Mouse (Mus musculus): Measurements from ENCODE around the gene Pou2f3. TPM values are rescaled to one million over a fixed set of nuclear protein-coding genes. Genes with fewer than 3 reads are reported as not detected.
A peak's percentile ranks its signal among the peaks of the same experiment; 100 is the strongest.

The Pou2f3 gene
- polyA plus RNA-seq, 1 experiment from 2014 or later, result not detected

DNA sequence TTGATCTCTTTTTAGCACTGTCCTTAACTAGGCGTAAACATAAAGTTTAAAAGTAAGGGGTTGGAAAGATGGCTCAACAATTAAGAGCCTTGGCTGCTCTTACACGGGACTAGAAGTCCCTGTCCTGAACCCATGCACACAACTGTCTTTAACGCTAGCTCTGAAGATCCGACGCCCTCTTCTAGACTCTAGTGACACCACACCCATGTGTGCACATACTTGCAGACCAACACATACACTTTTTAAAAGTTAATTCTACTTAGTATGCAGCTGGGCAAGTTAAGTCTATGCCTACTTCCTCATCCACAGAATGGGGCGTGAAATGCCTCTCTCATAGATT lies 93.2 kb downstream of the Pou2f3 start:
- no peaks in the 10 kb centered on the region for H3K9me3 ChIP-seq
- peak overlapping the region; percentile 84; the same call in 1 of the 2 replicates for H3K4me2 ChIP-seq
- 0 out of 2 replicates have a peak overlapping the region, but pooled peaks have one; percentile 87 for H3K9ac ChIP-seq
- H3K4me3 ChIP-seq (replicated peaks), result no peak overlapping the region
- H3K36me3 ChIP-seq (replicated peaks), result no peaks in the 10 kb centered on the region
- 86% methylated on average over 6 of the region's 6 CpGs for WGBS
- 0 out of 2 replicates have a peak, but pooled peaks have one; percentile 9 for ATAC-seq (ENCODE audit: low FRiP score)
- peaks cover 8% of the 10 kb centered on the region for H3K4me1 ChIP-seq
- H3K27me3 ChIP-seq, result no peaks in the 10 kb centered on the region
- no peak overlapping the region for H3K27ac ChIP-seq

DNA sequence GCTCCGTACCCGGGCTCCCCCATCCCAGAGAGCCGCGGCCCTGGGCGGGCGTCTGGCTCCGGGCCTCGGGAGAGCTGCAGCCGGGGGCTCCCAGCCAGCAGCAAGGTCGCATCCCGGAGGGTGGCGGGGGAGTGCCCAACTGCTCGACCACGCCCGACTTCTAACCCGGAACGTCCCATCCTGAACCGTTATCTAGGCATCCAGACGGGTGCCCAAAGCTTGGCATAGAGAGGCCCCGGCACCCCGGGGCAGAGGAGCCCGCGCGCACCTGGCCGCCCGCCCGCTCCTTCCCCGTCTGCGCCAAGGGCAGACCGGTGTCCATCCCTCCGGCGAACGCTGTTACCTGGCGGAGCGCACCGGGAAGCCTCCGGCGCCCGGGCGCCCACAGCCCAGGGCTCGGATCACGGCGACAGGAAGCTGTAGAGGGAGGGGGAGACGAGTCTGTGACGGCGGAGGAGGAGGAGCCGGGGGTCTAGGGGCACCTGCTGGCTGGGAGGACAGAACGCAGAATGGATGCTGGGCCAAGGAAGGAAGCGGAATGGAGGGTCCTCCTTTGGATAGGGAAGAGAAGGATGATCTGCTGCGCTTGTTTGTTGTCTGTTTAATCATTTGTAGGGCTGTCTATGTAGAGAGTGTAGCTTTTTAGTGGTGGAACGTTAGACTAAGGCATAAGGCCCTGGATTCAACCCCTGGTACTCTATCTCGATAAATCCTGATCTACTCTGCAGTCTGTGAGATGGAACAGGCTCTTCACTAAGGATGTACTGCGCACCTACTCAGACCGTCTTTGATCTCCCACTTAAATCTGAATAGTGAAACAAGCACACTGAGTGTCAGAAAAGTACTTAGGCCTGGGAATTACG lies 93.8 kb downstream of the Pou2f3 start, which contains the start of gene Tmem136:
TSS of gene Tmem136 (minus strand) at position 437 of the 863 bp plus-strand sequence.
- ATAC-seq (ENCODE audit: low FRiP score), result peak; percentile 96
- Histone ChIP-seq H3K4me3 (replicated peaks) (peak within 1 kb of the TSS; percentile 90), H3K27me3 (no peaks in the 10 kb centered on the region), H3K9ac (peak within 1 kb of the TSS; percentile 87), H3K27ac (no peak within 1 kb of the TSS), H3K4me1 (peaks cover 8% of the 10 kb centered on the region), H3K36me3 (replicated peaks) (peaks cover 6% of the 10 kb centered on the region), H3K4me2 (peak within 1 kb of the TSS; percentile 84), H3K9me3 (no peaks in the 10 kb centered on the region)
- 3% methylated on average over 55 of the region's 55 CpGs for WGBS

DNA sequence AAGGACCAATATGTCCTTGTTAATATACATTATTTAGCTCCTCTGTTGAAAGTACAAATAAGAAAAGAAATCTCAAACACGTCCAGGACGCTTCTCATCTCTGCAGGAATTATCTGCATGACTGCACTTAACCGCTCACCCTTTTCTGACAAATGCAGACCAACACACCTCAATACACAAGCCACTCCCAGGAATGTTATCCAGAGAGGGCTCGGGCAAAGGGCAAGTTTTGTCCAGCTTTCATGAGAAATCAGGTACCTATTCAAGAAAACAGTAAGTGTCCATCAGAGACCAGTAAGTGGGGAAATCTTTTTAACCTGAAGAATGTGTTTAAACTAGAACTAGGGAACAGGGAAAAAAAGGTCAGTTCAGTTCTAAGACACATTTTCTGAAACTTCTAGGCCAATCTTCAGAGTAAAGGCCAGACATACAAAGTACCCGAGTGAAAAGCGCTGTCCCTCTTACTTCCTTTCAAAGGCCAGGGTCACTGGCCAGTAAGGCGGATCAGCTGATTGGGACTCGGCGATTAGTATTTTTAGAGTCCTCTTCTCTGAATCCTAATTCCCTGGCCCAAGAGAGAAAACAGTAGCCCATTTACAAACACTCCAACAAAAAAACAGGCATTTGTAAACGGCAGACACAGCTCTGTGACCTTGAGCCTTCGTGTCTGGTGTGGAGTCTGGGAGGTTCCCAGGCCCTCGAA lies 94.6 kb downstream of the Pou2f3 start:
- peak overlapping the region; percentile 87 for H3K9ac ChIP-seq
- H3K27me3 ChIP-seq, result no peaks in the 10 kb centered on the region
- WGBS, result 7% methylated on average over 12 of the region's 12 CpGs
- H3K4me1 ChIP-seq, result peaks cover 8% of the 10 kb centered on the region
- peak overlapping the region; percentile 84 for H3K4me2 ChIP-seq
- peaks cover 14% of the 10 kb centered on the region for H3K36me3 ChIP-seq (replicated peaks)
- H3K4me3 ChIP-seq (replicated peaks), result peak overlapping the region; percentile 90
- no peak for ATAC-seq (ENCODE audit: low FRiP score)
- H3K27ac ChIP-seq, result no peak overlapping the region
- H3K9me3 ChIP-seq, result no peaks in the 10 kb centered on the region

DNA sequence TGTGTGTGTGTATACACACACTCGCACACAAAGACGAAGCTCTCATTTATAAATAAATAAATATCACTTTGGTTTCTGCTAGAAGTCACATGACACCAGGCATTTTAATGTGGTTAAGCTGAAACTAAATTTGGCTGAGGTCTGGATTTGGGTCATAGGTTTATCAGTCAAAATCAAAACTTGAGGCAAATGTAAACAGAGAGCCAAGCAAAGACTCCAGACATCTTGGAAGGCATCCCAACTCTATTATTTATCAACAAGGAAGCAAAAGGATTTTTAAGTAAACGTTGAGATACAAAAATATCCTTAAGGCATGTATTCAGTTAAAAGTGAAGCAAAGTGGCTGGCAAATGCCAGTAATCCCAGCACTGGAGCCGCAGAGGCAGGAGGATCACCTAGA lies 95.3 kb downstream of the Pou2f3 start:
- H3K36me3 ChIP-seq (replicated peaks), result peaks cover 21% of the 10 kb centered on the region
- no peak overlapping the region for H3K4me2 ChIP-seq
- no peak overlapping the region for H3K9ac ChIP-seq
- H3K4me1 ChIP-seq, result peaks cover 8% of the 10 kb centered on the region
- H3K4me3 ChIP-seq (replicated peaks), result no peak overlapping the region
- no peaks in the 10 kb centered on the region for H3K27me3 ChIP-seq
- no peak overlapping the region for H3K27ac ChIP-seq
- H3K9me3 ChIP-seq, result no peaks in the 10 kb centered on the region
- 97% methylated on average over 4 of the region's 4 CpGs for WGBS
- ATAC-seq (ENCODE audit: low FRiP score), result no peak

DNA sequence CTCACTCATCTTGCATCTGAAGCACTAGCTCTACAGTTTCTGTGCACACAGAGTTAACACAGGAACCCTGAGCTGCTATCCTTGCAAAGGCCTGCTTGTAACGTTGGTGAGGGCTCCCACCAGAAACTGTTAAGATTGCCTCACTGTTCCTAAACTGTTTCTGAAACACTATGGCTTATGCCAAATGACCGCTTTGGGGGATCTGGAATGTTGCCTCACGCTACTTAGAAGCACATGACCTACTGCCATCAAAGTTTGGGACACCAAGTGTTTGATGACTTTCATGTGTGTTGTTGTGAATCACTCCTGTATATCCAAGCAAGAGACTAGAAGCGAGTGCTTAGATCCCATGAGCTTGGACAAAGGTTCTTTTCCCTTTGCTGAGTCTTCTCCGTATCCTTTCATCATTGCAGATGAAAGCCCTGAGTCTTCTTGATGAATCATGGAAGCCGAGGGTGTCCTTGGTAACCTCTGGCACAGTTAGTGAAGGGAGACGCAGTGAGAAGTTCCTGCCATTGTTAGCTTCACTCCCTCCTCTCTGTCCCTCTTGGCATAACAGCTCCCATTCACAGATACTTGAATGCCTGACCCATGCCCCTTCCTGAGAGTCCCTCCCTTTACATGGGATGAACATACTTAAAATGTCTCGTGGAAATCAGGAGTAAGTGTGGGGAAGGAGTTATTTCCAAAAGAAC lies 99.7 kb downstream of the Pou2f3 start:
- no peaks in the 10 kb centered on the region for H3K9me3 ChIP-seq
- peaks cover 10% of the 10 kb centered on the region for H3K4me1 ChIP-seq
- peaks cover 21% of the 10 kb centered on the region for H3K36me3 ChIP-seq (replicated peaks)
- H3K4me3 ChIP-seq (replicated peaks), result no peak overlapping the region
- WGBS, result 88% methylated on average over 8 of the region's 8 CpGs
- H3K9ac ChIP-seq, result no peak overlapping the region
- H3K27me3 ChIP-seq, result no peaks in the 10 kb centered on the region
- H3K27ac ChIP-seq, result no peak overlapping the region
- H3K4me2 ChIP-seq, result no peak overlapping the region
- ATAC-seq (ENCODE audit: low FRiP score), result no peak

DNA sequence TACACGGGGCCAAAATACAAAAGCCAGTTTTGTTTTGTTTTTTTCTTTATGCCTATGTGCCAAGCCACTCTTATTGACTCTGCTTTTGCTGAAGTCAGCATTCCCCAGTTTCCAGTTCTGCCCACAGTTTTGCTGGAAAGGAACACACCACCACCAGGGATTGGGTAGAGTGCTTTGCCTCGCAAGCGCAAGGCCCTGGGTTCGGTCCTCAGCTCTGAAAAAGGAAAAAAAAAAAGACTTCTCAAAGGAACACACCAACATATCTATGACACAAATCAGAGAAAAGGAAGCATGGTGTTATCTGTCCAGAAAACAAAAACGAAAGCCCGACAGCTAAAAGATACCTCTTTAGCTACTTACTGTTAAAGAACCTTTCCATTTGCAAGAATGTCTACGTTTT lies 101.0 kb downstream of the Pou2f3 start:
- Histone ChIP-seq H3K4me1 (peaks cover 12% of the 10 kb centered on the region), H3K9me3 (no peaks in the 10 kb centered on the region), H3K4me3 (replicated peaks) (no peak overlapping the region), H3K27ac (no peak overlapping the region), H3K9ac (no peak overlapping the region), H3K4me2 (no peak overlapping the region), H3K36me3 (replicated peaks) (peaks cover 21% of the 10 kb centered on the region), H3K27me3 (no peaks in the 10 kb centered on the region)
- no peak for ATAC-seq (ENCODE audit: low FRiP score)
- 87% methylated on average over 7 of the region's 7 CpGs for WGBS

DNA sequence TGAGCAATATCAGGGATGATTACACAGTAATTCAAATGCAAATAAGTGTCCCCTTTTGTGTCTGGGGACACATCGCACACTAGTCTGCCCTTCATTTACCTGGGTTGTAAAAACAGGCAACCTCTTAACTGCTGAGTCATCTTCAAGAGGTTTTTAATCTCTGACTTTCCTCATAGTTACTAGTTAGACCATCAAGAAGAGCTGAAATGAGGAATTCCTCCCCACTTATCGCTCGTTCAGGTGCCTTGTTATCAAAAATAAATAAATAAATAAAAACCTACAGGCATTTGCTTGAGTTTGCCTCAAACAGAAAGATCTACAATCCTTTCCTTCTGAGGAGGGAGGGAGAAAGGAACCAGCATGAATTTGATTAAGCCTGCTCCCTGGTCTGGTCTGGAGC lies 101.4 kb downstream of the Pou2f3 start:
- 88% methylated on average over 3 of the region's 3 CpGs for WGBS
- H3K27ac ChIP-seq, result no peak overlapping the region
- ATAC-seq (ENCODE audit: low FRiP score), result no peak
- H3K36me3 ChIP-seq (replicated peaks), result peaks cover 21% of the 10 kb centered on the region
- no peak overlapping the region for H3K4me3 ChIP-seq (replicated peaks)
- no peaks in the 10 kb centered on the region for H3K9me3 ChIP-seq
- no peak overlapping the region for H3K9ac ChIP-seq
- no peak overlapping the region for H3K4me2 ChIP-seq
- no peaks in the 10 kb centered on the region for H3K27me3 ChIP-seq
- peaks cover 15% of the 10 kb centered on the region for H3K4me1 ChIP-seq

DNA sequence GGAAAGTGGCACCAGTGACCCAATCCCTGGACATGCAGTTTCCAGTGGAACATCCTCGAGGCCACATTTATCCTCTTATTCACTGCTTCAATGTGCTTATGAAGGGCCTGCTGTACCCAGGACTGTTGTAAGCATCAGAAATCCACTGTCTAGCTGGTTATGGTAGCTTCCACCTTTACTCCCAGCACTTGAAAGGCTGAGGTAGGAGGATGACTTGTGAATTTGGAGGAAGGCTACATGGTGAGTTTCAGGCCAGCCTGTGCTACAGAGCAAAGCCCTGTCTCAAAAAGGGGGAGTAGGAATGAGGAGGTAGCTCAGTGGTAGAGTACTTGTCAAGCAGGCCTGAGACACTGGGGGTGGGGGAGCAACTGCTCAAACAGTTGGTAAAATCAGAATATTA lies 102.1 kb downstream of the Pou2f3 start:
- no peak overlapping the region for H3K9ac ChIP-seq

DNA sequence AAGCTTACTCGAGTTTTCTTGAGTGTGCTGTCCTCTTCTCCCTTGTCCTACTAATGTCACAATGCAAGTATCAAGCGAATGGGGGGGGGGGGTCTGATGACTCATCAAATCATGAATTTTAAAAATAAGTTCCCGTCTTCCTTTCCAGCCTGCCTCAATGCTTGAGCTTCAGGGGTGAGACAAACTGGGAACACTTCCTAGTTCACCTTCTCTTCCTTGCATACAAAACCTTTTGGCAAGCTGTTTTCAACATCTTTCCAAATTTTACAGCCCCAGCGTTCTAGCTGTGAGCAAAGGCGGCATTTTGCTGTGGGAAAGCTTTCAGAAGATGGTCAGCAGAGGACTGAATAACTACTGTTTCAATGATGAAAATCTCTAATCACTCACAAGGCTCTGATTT lies 102.6 kb downstream of the Pou2f3 start:
- H3K27me3 ChIP-seq, result no peaks in the 10 kb centered on the region
- no peak overlapping the region for H3K27ac ChIP-seq
- WGBS, result 71% methylated on average over 5 of the region's 5 CpGs
- H3K9me3 ChIP-seq, result no peaks in the 10 kb centered on the region
- ATAC-seq (ENCODE audit: low FRiP score), result no peak
- peaks cover 21% of the 10 kb centered on the region for H3K36me3 ChIP-seq (replicated peaks)
- H3K4me3 ChIP-seq (replicated peaks), result no peak overlapping the region
- peaks cover 26% of the 10 kb centered on the region for H3K4me1 ChIP-seq
- no peak overlapping the region for H3K9ac ChIP-seq
- no peak overlapping the region for H3K4me2 ChIP-seq

More for the DNA sequence above, 102.1 kb downstream of the Pou2f3 start:
- H3K9me3 ChIP-seq, result no peaks in the 10 kb centered on the region
- peaks cover 21% of the 10 kb centered on the region for H3K36me3 ChIP-seq (replicated peaks)
- no peak overlapping the region for H3K27ac ChIP-seq
- WGBS, result 68% methylated on average over 1 of the region's 1 CpGs
- no peaks in the 10 kb centered on the region for H3K27me3 ChIP-seq
- H3K4me1 ChIP-seq, result peaks cover 21% of the 10 kb centered on the region
- no peak overlapping the region for H3K4me2 ChIP-seq
- no peak for ATAC-seq (ENCODE audit: low FRiP score)
- no peak overlapping the region for H3K4me3 ChIP-seq (replicated peaks)

DNA sequence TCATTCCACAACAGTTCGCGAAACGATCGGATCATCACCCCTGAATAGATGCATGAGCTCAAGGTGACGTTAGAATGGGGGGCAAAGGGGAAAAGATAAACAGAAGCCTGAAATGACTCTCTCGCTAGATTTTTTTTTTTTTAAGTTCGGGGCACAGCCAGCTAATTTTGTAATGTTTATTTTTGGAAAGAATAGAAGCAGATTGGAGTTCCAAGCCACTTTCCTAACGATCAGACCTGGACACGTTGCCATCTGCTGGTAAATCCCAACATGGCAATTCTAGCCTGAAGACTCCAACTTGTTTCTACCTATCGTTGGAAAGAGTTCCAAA lies 103.0 kb downstream of the Pou2f3 start, which contains the start of gene Arhgef12:
TSS of gene Arhgef12 (minus strand) at position 53 of the 331 bp plus-strand sequence.
- peak within 1 kb of the TSS; percentile 91 for H3K27ac ChIP-seq
- 37% methylated on average over 10 of the region's 10 CpGs for WGBS

DNA sequence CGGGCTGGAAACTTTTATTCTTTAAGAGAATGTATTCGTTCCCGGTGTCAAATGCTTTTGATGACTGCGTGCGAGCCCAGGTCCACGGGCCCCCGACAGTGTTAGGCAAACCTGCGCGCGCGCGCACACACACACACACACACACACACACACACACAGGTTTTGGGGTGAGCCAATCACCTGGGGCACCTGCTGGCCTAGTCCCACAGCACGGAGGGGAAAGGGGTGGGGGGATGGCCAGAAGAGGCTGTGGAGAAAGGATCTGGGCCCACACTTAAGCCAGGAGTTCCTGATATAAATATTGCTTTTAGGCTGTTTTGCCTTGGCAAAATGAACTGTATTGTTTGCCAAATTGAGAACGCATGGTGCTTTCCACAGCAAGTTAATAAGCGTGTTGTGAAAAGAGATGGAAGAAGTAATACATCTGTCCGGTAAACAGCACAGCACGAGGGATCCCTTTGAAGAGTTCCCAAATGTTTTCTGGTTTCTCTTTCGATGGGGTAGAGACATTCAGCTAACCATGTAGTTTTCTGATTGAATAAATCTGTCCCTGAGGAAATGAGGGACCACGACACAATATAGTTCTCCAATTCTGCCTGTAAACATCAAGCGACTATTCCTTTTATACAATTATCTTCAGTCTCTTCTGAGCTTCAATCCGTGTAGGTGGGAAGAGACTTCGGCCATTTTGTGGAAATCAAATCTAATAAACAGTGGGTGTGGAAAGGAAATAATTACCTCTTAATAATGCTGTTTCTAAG lies 103.6 kb downstream of the Pou2f3 start:
- peaks cover 35% of the 10 kb centered on the region for H3K4me1 ChIP-seq
- H3K27ac ChIP-seq, result peak overlapping the region; percentile 91
- ATAC-seq (ENCODE audit: low FRiP score), result peak; percentile 42
- H3K9ac ChIP-seq, result peak overlapping the region; percentile 86
- H3K4me3 ChIP-seq (replicated peaks), result peak overlapping the region; percentile 91
- peak overlapping the region; percentile 83 for H3K4me2 ChIP-seq
- no peaks in the 10 kb centered on the region for H3K9me3 ChIP-seq
- peaks cover 17% of the 10 kb centered on the region for H3K36me3 ChIP-seq (replicated peaks)
- no peaks in the 10 kb centered on the region for H3K27me3 ChIP-seq
- 24% methylated on average over 22 of the region's 22 CpGs for WGBS

More for the DNA sequence above, 103.0 kb downstream of the Pou2f3 start, which contains the start of gene Arhgef12:
- peaks cover 30% of the 10 kb centered on the region for H3K4me1 ChIP-seq
- peaks cover 21% of the 10 kb centered on the region for H3K36me3 ChIP-seq (replicated peaks)
- peak within 1 kb of the TSS; percentile 83 for H3K4me2 ChIP-seq
- H3K9ac ChIP-seq, result peak within 1 kb of the TSS; percentile 86
- H3K27me3 ChIP-seq, result no peaks in the 10 kb centered on the region
- peak within 1 kb of the TSS; percentile 91 for H3K4me3 ChIP-seq (replicated peaks)
- H3K9me3 ChIP-seq, result no peaks in the 10 kb centered on the region
- ATAC-seq (ENCODE audit: low FRiP score), result no peak

Data from forebrain, embryonic 12.5 days (tissue).